23 mouse cellular contexts compared by ENCODE assay signal in the genomic region with DNA sequence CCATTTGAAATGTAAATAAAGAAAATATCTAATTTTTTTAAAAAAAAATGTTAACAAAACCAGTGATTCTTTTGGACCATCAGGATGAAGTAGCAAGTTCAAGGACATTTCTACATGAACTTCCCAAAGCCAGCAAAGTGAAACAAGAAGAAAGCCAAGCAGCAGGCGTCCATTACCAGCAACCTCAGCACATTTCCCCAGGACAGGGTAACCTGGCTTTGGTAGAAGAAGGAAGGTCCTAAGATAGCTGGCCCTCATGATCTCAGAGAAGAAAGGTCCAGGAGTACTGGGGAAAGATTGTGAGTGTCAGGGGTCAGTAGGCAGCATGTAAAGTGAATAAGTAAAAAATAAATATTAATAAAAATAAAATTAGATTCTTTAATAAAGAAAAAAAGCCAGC. TPM values are rescaled to one million over a fixed set of nuclear protein-coding genes. Genes with fewer than 3 reads are reported as not detected.
DNase-seq lines count a peak whose midpoint lies in the region; TF ChIP-seq lines count a peak whose summit lies in the region.
"Had no signal": no experiment of that assay in that cellular context is flagged by ENCODE, and none has a peak within 500 bp of the region (broad histone marks: within the 10 kb centered on the region; RNA-seq: fewer than 3 reads in every experiment).

No protein-coding gene starts in this region.

- no peak overlapping the region for H3K27ac ChIP-seq in CH12.LX (ENCODE audit: insufficient read depth, low read depth)
- H3K27ac ChIP-seq in cerebellum, adult 2 months (ENCODE audit: insufficient read depth, low read length) = no peak overlapping the region

- H3K4me1 ChIP-seq in CH12.LX (ENCODE audit: control insufficient read depth in 1 of 2, insufficient read depth in 2 of 2) = peaks cover 0 to 35% of the 10 kb centered on the region in 2 experiments; a peak in 1 of 4 replicates
- H3K4me1 ChIP-seq in cerebellum, adult 2 months (ENCODE audit: control insufficient read depth, insufficient read depth, low read length) = peaks cover 10% of the 10 kb centered on the region

- H3K9me3 ChIP-seq in CH12.LX (replicated peaks; ENCODE audit: low read length) = no peaks in the 10 kb centered on the region
- H3K9me3 ChIP-seq: G1E had no signal

- no peak for TF ChIP-seq EP300 in CH12.LX (IDR thresholded peaks at IDR 0.05; ENCODE audit: low read length)

- no peak overlapping the region for H3K9ac ChIP-seq in CH12.LX (ENCODE audit: insufficient read depth, low read depth)

- peak; percentile 58 for DNase-seq in heart, adult 11 months
- no peak for DNase-seq in heart, postnatal 36 days
- DNase-seq in A20 (ENCODE audit: low read depth, low spot score) = peak; percentile 64
- no peak for DNase-seq in CH12.LX (ENCODE audit: extremely low read depth)
- no peak for DNase-seq in lung, postnatal 10 days
- no peak for DNase-seq in cerebellum, adult 2 months
- DNase-seq: adrenal gland, adult 2 months; adrenal gland, adult 8-10 months; adrenal gland, postnatal 10 days; adrenal gland, postnatal 14 days; adrenal gland, postnatal 25 days; adrenal gland, postnatal 36 days; B cell, adult 2 months; cerebellum, adult 11 months; cerebellum, adult 11-12 months; cerebellum, adult 18-20 months; cerebellum, adult 8-10 months; cerebellum, adult 9-10 months had no signal

- dilution Hi-C loops in CH12.LX (cut with MboI; ENCODE audit: extremely low pct_ligation_motif_present, extremely low pct_unique_long_range_greater_than_20kb, low sequenced_read_pairs) = no loop called here

- TF ChIP-seq POLR2A in CH12.LX (IDR thresholded peaks at IDR 0.05; ENCODE audit: low read depth, low read length) = no peak
- no peak for TF ChIP-seq POLR2A in cerebellum, adult 2 months (IDR thresholded peaks at IDR 0.05; ENCODE audit: borderline replicate concordance, insufficient read depth, low read length)

- no peaks in the 10 kb centered on the region for H3K27me3 ChIP-seq in CH12.LX (replicated peaks)
- no peaks in the 10 kb centered on the region for H3K27me3 ChIP-seq in cerebellum, adult 2 months (ENCODE audit: control insufficient read depth, insufficient read depth, low read length)
- H3K27me3 ChIP-seq: Patski had no signal

- H3K79me2 ChIP-seq in CH12.LX (replicated peaks; ENCODE audit: control insufficient read depth, extremely low read depth, insufficient read depth, poor library complexity, severe bottlenecking) = no peaks in the 10 kb centered on the region

- WGBS in cerebellum, adult 2 months = 91% methylated on average over 1 of the region's 1 CpGs

- no peak overlapping the region for H3K4me3 ChIP-seq in CH12.LX (replicated peaks in 1 of 3; ENCODE audit: low read depth in 2 of 3, low read length in 2 of 3, poor library complexity in 1 of 3)
- H3K4me3 ChIP-seq in cerebellum, adult 2 months (replicated peaks; ENCODE audit: insufficient read depth, low read depth, low read length) = no peak overlapping the region

- in situ Hi-C loops in CH12.LX (cut with MboI; ENCODE audit: low pct_ligation_motif_present, low pct_unique_long_range_greater_than_20kb, low sequenced_read_pairs) = no loop called here

- no peak for TF ChIP-seq RAD21 in CH12.LX (IDR thresholded peaks at IDR 0.05; ENCODE audit: low read depth, low read length)

- intact Hi-C loops in heart, postnatal 36 days (cut with DNase I) = no loop called here

- H3K4me2 ChIP-seq in CH12.LX (ENCODE audit: insufficient read depth, low read depth, poor library complexity, severe bottlenecking) = no peak overlapping the region

- TF ChIP-seq CTCF in CH12.LX (conservative IDR thresholded peaks at IDR 0.05 in 1 of 2, IDR thresholded peaks at IDR 0.05 in 1 of 2; ENCODE audit: low read depth in 2 of 2, low read length in 2 of 2) = no peak
- TF ChIP-seq CTCF in cerebellum, adult 2 months (IDR thresholded peaks at IDR 0.05; ENCODE audit: borderline replicate concordance, insufficient read depth, low read depth, low read length) = no peak

- H3K36me3 ChIP-seq in CH12.LX (replicated peaks in 1 of 2; ENCODE audit: control insufficient read depth in 1 of 2, insufficient read depth in 1 of 2, low read length in 1 of 2) = peaks cover 0 to 10% of the 10 kb centered on the region in 2 experiments
- H3K36me3 ChIP-seq: G1E had no signal

TF ChIP-seq in CH12.LX, 34 proteins besides CTCF, POLR2A, EP300 and RAD21:
- peak; percentile 44; the same call in 1 of the 2 replicates for TF ChIP-seq MAFK (IDR thresholded peaks at IDR 0.05; ENCODE audit: insufficient replicate concordance, low read length)
- no peak for TF ChIP-seq ELF1 (IDR thresholded peaks at IDR 0.05; ENCODE audit: low read depth, low read length)

RNA-seq across cellular contexts. Expression of gene Sbf2, which starts 27.0 kb away (rescaled TPM):
- total RNA-seq in heart, postnatal 36 days (2021) = 10 to 100 TPM; 52.6 to 54.1 TPM
- total RNA-seq in CH12.LX (2012; rRNA removed) = 9.5 and 11.4 TPM in 2 replicates
- 8.9 and 9.5 TPM in 2 replicates for total RNA-seq in CH12.LX (2014; rRNA removed)
- polyA plus RNA-seq in CH12.LX (2012; ENCODE audit: insufficient read length, low read depth) = 19.1 and 21.5 TPM in 2 replicates
- 34.7 and 37.2 TPM in 2 replicates for polyA plus RNA-seq in cerebellum, adult 2 months (2012; rRNA removed)
- polyA plus RNA-seq: G1E had no signal

RNA-seq across cellular contexts. Expression of gene Adm, which starts 39.7 kb away (rescaled TPM):
- total RNA-seq in heart, postnatal 36 days (2021) = 10 to 100 TPM in 1 of 2 experiments, 1 to 10 TPM in 1; 8.3 to 10.2 TPM
- total RNA-seq in CH12.LX (2012; rRNA removed) (13.2 and 23.2 TPM in 2 replicates), CH12.LX (2014; rRNA removed) (14.0 and 16.0 TPM in 2 replicates)
- polyA plus RNA-seq in CH12.LX (2012; ENCODE audit: insufficient read length, low read depth) = 6.9 and 7.4 TPM in 2 replicates
- polyA plus RNA-seq in cerebellum, adult 2 months (2012; rRNA removed) = 1.6 and 3.3 TPM in 2 replicates
- total RNA-seq: G1E, MEL had no signal
- polyA plus RNA-seq: activated CD4-positive, CD25-positive, alpha-beta regulatory T cell, adult 4 months; CD4-positive, CD25-positive, alpha-beta regulatory T cell, adult 4 months; G1E; Patski had no signal

Comparison
In these comparisons a context has a peak if more than half of its experiments do, and no peak if none do; other contexts are left out.
1. DNase-seq: peak in heart, adult 11 months (single experiment) and A20 (single experiment); none in heart, postnatal 36 days (0 of 2), CH12.LX (single experiment), lung, postnatal 10 days (single experiment) and cerebellum, adult 2 months (0 of 2).
2. RNA of gene Sbf2, which starts 27.0 kb away (total RNA-seq): 52.6 to 54.1 TPM in heart, postnatal 36 days; 8.9 to 11.4 TPM in CH12.LX; every median in the first group is over 4 times any median in the second.